Mouse (Mus musculus) ES-Bruce4 (cell line): Measurements from ENCODE around the gene Scfd2.

Source experiments
- CTCF ChIP-seq: IDR thresholded peaks from one replicate; pipeline ENCODE4 v1.8.1; 2011; ENCODE audit warnings: low read depth, low read length
- EP300 ChIP-seq: IDR thresholded peaks from 2 replicates; pipeline ENCODE4 v1.6.1; 2011; ENCODE audit warnings: low read depth, low read length; ENCODE audit not compliant: insufficient read depth
- POLR2A ChIP-seq: IDR thresholded peaks from one replicate; pipeline ENCODE4 v1.8.1; 2011; ENCODE audit warnings: low read length; ENCODE audit not compliant: insufficient read depth

- TF ChIP-seq CTCF (no peak), POLR2A (no peak), EP300 (no peak)
Observed at GRCm38 (mm10) chr5:74358033-74358432, 173.5 kb downstream of the Scfd2 start.
